Mouse (Mus musculus) thymus, adult 2 months (tissue): ENCODE results near the gene Slc35c1.

Experiments
- CTCF ChIP-seq: fragments of 200-500 bp; IDR thresholded peaks from 2 replicates; pipeline ENCODE4 v1.5.1; 2012; ENCODE audit warnings: mild to moderate bottlenecking, control low read depth, low read length, moderate library complexity, borderline replicate concordance; ENCODE audit not compliant: control insufficient read depth, poor library complexity, insufficient read depth; ENCODE audit errors: extremely low read depth
- POLR2A ChIP-seq: fragments of 200-500 bp; IDR thresholded peaks from 2 replicates; pipeline ENCODE4 v1.6.1; 2012; ENCODE audit warnings: mild to moderate bottlenecking, low read length, control low read depth, moderate library complexity; ENCODE audit not compliant: control insufficient read depth, poor library complexity, insufficient read depth; ENCODE audit errors: extremely low read depth

- TF ChIP-seq CTCF, result no peak
- TF ChIP-seq POLR2A, result no peak
Observed at GRCm38 (mm10) chr2:92432299-92433295, 27.7 kb downstream of the Slc35c1 start.
